Mouse (Mus musculus) liver, adult 2 months (tissue): ENCODE measurements around the gene Krt24. TPM values are rescaled to one million over a fixed set of nuclear protein-coding genes. Genes with fewer than 3 reads are reported as not detected.
A peak's percentile ranks its signal among the peaks of the same experiment; 100 is the strongest.

Source experiments
- DNase-seq: peaks from one replicate; pipeline ENCODE4 v3.0.0-alpha.2; 2011; ENCODE audit warnings: low read depth, low spot score; ENCODE audit errors: extremely low read depth
- H3K27ac ChIP-seq: fragments of 200-500 bp; replicated peaks from 2 replicates; pipeline ENCODE4 v1.5.1; 2012; ENCODE audit warnings: low read depth, mild to moderate bottlenecking, control low read depth, inconsistent platforms, low read length; ENCODE audit not compliant: insufficient read depth
- H3K27me3 ChIP-seq: fragments of 200-500 bp; 2 replicates; pipeline ENCODE4 v1.6.1; 2012; ENCODE audit warnings: mild to moderate bottlenecking, moderate library complexity, low read length, inconsistent platforms; ENCODE audit not compliant: control insufficient read depth, insufficient read depth
- H3K36me3 ChIP-seq: fragments of 200-500 bp; 2 replicates; pipeline ENCODE4 v1.6.1; 2012; ENCODE audit warnings: low read length, inconsistent platforms; ENCODE audit not compliant: control insufficient read depth, insufficient read depth
- H3K4me1 ChIP-seq: fragments of 200-500 bp; 2 replicates; pipeline ENCODE4 v1.6.1; 2011; ENCODE audit warnings: low read length; ENCODE audit not compliant: control insufficient read depth, insufficient read depth
- H3K4me3 ChIP-seq: fragments of 200-500 bp; 2 replicates; pipeline ENCODE4 v1.5.1; 2011; ENCODE audit warnings: low read depth, mild to moderate bottlenecking, control low read depth, low read length, moderate library complexity; ENCODE audit not compliant: insufficient read depth
- H3K79me2 ChIP-seq: fragments of 200-500 bp; 2 replicates; pipeline ENCODE4 v1.6.1; 2012; ENCODE audit warnings: inconsistent platforms, mild to moderate bottlenecking, low read length, moderate library complexity; ENCODE audit not compliant: control insufficient read depth, insufficient read depth
- H3K9ac ChIP-seq: fragments of 200-500 bp; 2 replicates; pipeline ENCODE4 v1.6.1; 2012; ENCODE audit warnings: low read depth, mild to moderate bottlenecking, control low read depth, inconsistent platforms, low read length
- CTCF ChIP-seq: fragments of 200-500 bp; IDR thresholded peaks from 2 replicates; pipeline ENCODE4 v1.5.1; 2011; ENCODE audit warnings: low read depth, low read length, control low read depth
- POLR2A ChIP-seq: fragments of 200-500 bp; IDR thresholded peaks from 2 replicates; pipeline ENCODE4 v1.6.1; 2011; ENCODE audit warnings: low read length, control low read depth; ENCODE audit not compliant: insufficient read depth; ENCODE audit errors: extremely low read depth
- WGBS: fragments of 180-500 bp; shearing (Covaris S2); methylation state at CpG from one replicate; pipeline ENCODE4 v1.1.7; 2018; 5-methylcytosine and 5-hydroxymethylcytosine counted together
- polyA plus RNA-seq: library from polyadenylated mRNA; depleted of rRNA; stranded (reverse); fragments of >200 nt; gene quantifications from 2 replicates; pipeline ENCODE4 v1.2.3, GENCODE M21; 2012; rRNA removed
- total RNA-seq: library from RNA; depleted of rRNA; stranded (reverse); fragments of >200 nt; gene quantifications from 2 replicates; pipeline ENCODE4 v1.2.3, GENCODE M21; 2014; rRNA removed

Krt24 gene
- total and polyA plus RNA-seq, 2 experiments: not detected

DNA sequence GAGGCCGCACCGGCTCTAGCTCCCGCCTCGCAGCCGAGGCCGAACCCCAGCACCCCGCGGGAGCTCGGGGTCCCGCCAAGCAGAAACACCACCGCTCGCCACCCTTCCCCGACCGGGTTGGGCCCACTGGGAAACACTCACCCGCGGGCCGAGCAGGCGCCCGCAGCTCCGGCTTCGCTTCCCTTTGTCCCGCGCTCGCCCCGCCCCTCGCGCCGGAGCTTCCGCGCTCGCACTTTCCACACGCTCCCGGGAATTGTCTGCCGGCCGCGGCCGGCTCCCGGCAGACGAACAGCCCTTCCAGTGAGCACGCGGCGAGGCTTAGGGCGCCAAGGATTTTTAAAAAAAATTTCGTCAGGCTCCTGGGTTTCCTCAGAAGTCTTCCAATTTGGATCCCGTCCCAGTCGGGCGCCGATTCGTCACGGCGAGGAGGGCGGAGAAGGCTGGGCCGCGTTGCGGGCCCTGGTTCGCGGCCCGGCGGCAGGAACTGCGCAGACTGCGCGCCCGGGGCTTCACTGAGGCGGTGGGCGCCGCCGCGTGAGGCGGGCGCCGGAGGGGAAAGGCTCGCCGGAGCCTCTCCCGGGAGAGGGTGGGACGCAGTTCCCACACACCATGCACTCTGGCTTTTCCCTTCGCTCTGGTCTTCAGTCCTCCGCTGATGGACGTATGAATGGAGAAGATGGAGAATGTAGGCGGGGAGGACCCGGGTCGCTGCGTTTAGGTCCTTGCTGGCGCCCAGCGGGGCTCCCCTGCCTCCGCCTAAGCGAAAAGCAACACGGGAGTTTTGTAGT lies 54.6 kb downstream of the Krt24 start, which contains the start of gene Smarce1:
Smarce1 (minus strand) TSS at position 757 of the 788 bp plus-strand sequence.
- under 1% methylated on average over 85 of the region's 87 CpGs for WGBS
- H3K79me2 ChIP-seq: peaks cover 10% of the 10 kb centered on the region; the same call in 1 of the 2 replicates
- peak within 1 kb of the TSS; percentile 98 for H3K4me3 ChIP-seq
- H3K27ac ChIP-seq: peak within 1 kb of the TSS; percentile 90
- H3K4me1 ChIP-seq: peaks cover 5% of the 10 kb centered on the region
- peak; percentile 60 for DNase-seq
- H3K9ac ChIP-seq: peak within 1 kb of the TSS; percentile 98
- H3K36me3 ChIP-seq: peaks cover 15% of the 10 kb centered on the region
- no peaks in the 10 kb centered on the region for H3K27me3 ChIP-seq
- TF ChIP-seq POLR2A (0 out of 2 replicates have a peak, but pooled peaks have one; percentile 4), CTCF (no peak)

Other genes starting within 250 kb of the Krt24 start
- gene Igfbp4, start 244.0 kb downstream of the Krt24 start, total RNA-seq: 662 and 813 TPM in 2 replicates
- 1,830 and 2,620 TPM in 2 replicates for gene Igfbp4, start 244.0 kb downstream of the Krt24 start, polyA plus RNA-seq
- 0.27 and 0.46 TPM in 2 replicates for gene Tns4, start 196.0 kb downstream of the Krt24 start, total RNA-seq
- gene Tns4, start 196.0 kb downstream of the Krt24 start, polyA plus RNA-seq: 0.27 and 1.2 TPM in 2 replicates
- 0.55 and 0.74 TPM in 2 replicates for gene Ccr7, start 130.2 kb downstream of the Krt24 start, total RNA-seq
- 0.91 and 1.5 TPM in 2 replicates for gene Ccr7, start 130.2 kb downstream of the Krt24 start, polyA plus RNA-seq
- 25.5 and 35.9 TPM in 2 replicates for gene Smarce1, start 54.2 kb downstream of the Krt24 start, total RNA-seq
- 8.7 and 11.9 TPM in 2 replicates for gene Smarce1, start 54.2 kb downstream of the Krt24 start, polyA plus RNA-seq
- gene Krt222, start 41.2 kb downstream of the Krt24 start, total RNA-seq: 0.07 and 0.09 TPM in 2 replicates
- gene Krt222, start 41.2 kb downstream of the Krt24 start, polyA plus RNA-seq: not detected in 2 replicates
- not detected in 2 replicates for gene Krt25, start 37.7 kb upstream of the Krt24 start, total RNA-seq
- not detected in 2 replicates for gene Krt25, start 37.7 kb upstream of the Krt24 start, polyA plus RNA-seq
- not detected in 2 replicates for gene Krt26, start 52.7 kb upstream of the Krt24 start, total RNA-seq
- not detected in 2 replicates for gene Krt26, start 52.7 kb upstream of the Krt24 start, polyA plus RNA-seq
- gene Krt27, start 65.8 kb upstream of the Krt24 start, total RNA-seq: not detected in 2 replicates
- gene Krt27, start 65.8 kb upstream of the Krt24 start, polyA plus RNA-seq: not detected in 2 replicates
- not detected in 2 replicates for gene Krt28, start 89.6 kb upstream of the Krt24 start, total RNA-seq
- gene Krt28, start 89.6 kb upstream of the Krt24 start, polyA plus RNA-seq: not detected in 2 replicates
- gene Krt10, start 104.1 kb upstream of the Krt24 start, total RNA-seq: 0.37 and 0.87 TPM in 2 replicates
- 0.29 and 0.76 TPM in 2 replicates for gene Krt10, start 104.1 kb upstream of the Krt24 start, polyA plus RNA-seq
- gene Krt12, start 137.0 kb upstream of the Krt24 start, total RNA-seq: not detected in 2 replicates
- not detected in 2 replicates for gene Krt12, start 137.0 kb upstream of the Krt24 start, polyA plus RNA-seq
- 0.09 TPM in 1 of 2 replicates, not detected in the other for gene Krt20, start 152.9 kb upstream of the Krt24 start, total RNA-seq
- 0.04 and 0.15 TPM in 2 replicates for gene Krt20, start 152.9 kb upstream of the Krt24 start, polyA plus RNA-seq
- gene Krt23, start 207.9 kb upstream of the Krt24 start, total RNA-seq: 4.0 and 6.4 TPM in 2 replicates
- gene Krt23, start 207.9 kb upstream of the Krt24 start, polyA plus RNA-seq: 1.4 and 1.7 TPM in 2 replicates
- not detected in 2 replicates for gene Krt39, start 236.1 kb upstream of the Krt24 start, total RNA-seq
- not detected in 2 replicates for gene Krt39, start 236.1 kb upstream of the Krt24 start, polyA plus RNA-seq